Mouse (Mus musculus) megakaryocyte progenitor cell, adult 5-6 weeks (primary cell): Measurements from ENCODE around the gene Gsx2. TPM values are rescaled to one million over a fixed set of nuclear protein-coding genes. Genes with fewer than 3 reads are reported as not detected.

Source experiments
- ATAC-seq: replicated peaks from 2 replicates; pipeline ENCODE4 v1.8.0; 2016; ENCODE audit warnings: mild to moderate bottlenecking, moderate TSS enrichment, inconsistent platforms; ENCODE audit not compliant: poor library complexity
- total RNA-seq, 2 experiments: library from RNA; stranded (forward) in 1 of 2; stranded (reverse) in 1 of 2; fragments of 157-497, 149-512 nt in 1 of 2; fragments of 200-1000 nt in 1 of 2; gene quantifications; 2 replicates each; pipeline versions ENCODE4 v1.2.3 to v1.2.4; 2015 to 2017

Gsx2 gene
- total RNA-seq (2015) = not detected in 2 replicates
- total RNA-seq (2017) = not detected in 2 replicates

GRCm38 (mm10) chr5:75075383-75075941 lies at the start of gene Gsx2:
Gsx2 (plus strand) TSS chr5:75075601.
- ATAC-seq = no peak

GRCm38 (mm10) chr5:75035475-75035874 lies 39.9 kb upstream of the Gsx2 start:
- no peak for ATAC-seq

DNA sequence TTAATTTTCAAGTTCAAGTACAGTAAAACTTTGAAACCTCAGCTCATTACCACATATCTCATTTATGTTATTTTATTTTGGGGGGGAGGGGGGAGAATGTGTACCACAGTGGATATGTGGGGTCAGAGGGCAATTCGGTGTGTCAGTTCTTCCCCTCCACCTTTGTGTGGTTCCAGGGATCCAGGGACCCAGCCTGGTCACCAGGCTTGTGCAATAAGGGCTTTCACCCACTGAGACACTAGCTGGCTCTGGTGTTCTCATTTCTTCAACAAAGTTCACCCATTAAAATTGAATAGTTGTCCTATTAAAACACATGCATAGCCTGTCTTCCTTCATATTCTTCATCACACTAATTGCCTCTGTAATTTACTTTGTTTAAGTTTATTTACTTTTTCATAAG lies 36.1 kb upstream of the Gsx2 start:
- ATAC-seq = no peak

DNA sequence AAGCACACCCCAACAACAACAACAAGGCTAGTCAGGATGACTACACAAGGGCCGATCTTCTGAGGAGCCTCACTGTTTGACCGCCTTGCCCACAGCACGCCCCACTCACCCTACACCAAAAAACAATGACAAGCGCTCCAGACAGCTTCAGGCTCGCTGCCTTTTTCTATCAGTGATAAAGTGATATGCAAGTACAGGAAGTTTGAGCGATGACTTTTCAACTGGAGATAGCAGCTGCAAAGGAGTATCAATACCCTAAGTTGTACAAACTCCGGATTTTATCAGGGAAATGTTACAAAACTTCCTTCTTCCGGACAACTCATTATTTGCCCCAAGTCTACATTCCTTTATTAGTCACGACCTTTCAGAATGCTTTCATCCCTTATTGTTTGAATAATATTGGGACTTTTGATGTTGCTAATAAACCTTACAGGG lies 32.4 kb upstream of the Gsx2 start:
- ATAC-seq = no peak; the same call in 1 of the 2 replicates

DNA sequence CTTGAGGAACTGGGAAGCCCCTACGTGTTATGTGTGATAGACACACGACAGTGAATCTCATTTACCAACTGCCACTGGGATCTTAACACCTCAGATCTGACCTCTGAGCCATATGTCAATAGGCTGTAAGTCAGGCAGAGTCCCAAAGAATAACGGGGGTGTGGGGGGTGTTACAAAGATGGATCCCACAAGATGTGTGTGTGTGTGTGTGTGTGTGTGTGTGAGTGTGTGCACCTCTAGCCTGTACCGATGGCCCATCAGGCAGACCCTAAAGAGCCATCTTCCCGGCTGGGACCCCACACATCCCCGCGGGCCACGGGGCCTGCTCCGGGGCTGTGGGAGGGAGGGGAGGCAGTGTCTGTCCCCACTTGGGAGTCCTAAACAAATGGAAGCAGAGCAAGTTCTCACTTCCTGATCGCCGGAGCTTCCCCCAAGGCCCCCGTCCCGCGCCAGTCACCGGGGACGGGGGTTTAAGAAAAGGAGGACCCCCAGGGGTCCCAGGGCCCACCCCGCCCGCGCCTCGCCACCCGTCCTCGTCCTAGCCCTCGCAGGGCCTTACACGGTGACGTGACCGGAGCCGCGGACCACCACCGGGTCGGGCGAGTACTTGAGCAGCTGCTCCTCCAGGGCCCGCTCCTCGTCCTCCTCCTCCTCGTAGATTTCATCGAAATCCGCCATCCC lies 31.6 kb upstream of the Gsx2 start:
- peak; percentile 35 for ATAC-seq

DNA sequence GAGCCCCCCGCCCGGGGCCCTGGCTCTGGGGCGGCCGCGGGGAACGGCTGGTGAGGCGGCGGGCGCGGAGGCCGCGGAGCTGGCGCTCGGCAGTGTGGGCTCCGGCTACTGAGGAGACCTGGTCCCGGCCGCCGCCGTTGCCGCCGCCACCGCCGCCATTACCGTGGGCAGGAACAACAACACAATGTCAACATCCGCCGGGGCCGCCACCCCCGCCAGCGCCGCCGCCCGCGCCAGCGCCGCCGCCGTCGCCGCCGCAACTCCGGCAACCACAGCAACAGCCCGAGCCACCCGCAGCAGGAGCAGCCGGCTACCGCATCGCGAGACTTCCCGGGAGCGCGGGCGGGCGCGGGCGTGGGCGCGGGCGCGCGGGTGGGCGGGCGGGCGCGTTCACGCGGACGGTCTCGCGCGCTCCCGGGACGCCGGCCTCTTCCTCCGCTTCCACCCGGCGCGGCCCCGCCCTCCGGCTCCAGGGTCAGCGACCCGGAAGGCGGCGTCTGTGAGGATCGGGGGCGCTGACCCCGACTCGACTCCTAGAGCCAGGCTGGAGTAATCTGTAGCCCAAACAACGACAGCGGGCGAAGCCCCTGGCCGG lies 31.0 kb upstream of the Gsx2 start, which contains the start of gene Chic2:
TSS of gene Chic2 (minus strand) at position 465 of the 595 bp plus-strand sequence.
- peak; percentile 81 for ATAC-seq

DNA sequence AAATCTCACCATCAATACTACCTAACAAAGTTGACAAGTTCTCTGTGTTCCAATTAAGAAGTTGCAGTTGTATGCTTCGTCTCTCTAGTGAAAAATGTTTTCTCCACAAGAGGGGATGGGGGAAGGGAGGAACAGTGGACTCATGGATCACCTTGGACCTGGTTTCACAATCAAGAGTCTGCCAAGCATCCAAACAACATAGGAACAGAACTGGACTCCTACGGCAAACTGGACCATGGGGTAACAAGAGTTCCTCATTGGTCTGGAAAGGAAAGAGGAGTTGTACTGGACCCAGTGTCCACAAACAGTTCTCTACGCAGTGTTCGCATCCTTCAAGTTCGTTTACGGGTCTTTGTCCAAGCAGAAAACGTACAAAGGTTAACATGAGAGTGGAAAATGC lies 30.0 kb upstream of the Gsx2 start:
- no peak for ATAC-seq

DNA sequence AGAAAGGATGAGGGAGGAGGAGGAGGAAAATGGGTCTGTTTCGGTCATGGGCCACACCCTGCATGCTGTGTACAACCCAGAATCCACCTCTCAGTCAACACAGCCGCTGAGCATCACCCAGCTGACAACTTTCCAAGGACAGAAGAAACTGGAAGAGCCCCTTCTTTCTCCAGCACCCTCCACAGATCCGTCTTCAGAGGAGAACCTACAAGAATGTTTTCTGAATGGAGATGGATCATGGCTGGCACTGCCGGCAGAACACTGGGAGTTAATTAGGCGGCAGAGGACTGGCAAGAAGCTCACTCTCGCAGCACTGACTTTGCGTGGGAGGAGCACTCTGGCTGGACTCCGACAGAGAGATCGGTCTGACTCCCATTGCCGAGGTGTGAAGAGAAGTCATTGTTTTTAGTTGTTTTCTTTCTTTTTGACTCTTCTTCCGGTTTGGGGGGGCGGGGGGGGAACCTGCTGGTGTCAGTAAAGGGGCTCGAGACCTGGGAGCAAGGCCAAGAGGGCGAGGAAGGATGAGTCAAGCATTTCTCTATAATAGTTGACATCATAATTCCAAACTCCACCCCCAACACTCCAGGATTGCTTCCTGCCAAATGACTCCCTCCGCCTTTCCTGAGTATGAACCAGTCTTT lies 28.6 kb upstream of the Gsx2 start:
- no peak for ATAC-seq

GRCm38 (mm10) chr5:75051109-75051508 lies 24.3 kb upstream of the Gsx2 start:
- 0 out of 2 replicates have a peak, but pooled peaks have one; percentile 31 for ATAC-seq

DNA sequence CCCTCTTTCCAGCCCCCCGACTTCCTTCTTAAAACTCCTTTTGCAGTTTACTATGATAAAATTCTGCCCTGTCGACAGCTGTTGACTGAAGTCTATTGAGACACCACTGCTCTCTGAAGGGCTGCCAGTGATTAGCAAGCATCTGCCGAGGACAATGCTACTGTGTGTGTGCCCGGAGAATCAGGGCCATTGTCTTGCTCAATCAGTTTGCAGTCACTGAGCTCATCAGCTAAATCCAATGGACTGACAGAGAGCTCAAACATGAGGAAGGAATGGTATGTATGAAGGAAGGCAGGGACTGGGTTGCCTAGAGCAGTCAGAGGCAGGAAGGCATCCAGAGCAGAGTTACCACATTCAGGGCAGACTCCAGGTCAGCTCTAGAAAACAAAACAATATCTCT lies 12.2 kb upstream of the Gsx2 start:
- ATAC-seq = no peak

DNA sequence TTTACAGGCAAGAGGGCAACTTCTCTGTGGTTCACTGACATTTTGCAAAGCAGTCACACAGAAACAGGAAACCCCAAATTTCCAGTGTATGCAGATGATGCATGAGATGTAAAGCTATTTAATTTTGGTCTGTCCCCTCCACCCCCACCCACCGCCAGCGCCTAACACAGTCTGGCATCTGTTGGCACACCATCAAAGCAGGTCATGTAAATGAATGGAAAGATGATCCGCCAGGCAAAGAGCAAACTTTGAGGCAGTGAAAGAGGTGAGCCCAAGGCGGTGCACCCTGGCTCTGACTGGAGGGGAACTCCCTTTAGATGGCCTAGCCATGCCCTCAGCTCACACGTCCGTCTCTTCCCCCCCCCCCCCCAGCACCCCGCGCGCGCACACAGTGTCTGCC lies 8.7 kb upstream of the Gsx2 start:
- ATAC-seq = peak; percentile 44

GRCm38 (mm10) chr5:75067125-75067756 lies 8.2 kb upstream of the Gsx2 start:
- peak; percentile 26 for ATAC-seq

DNA sequence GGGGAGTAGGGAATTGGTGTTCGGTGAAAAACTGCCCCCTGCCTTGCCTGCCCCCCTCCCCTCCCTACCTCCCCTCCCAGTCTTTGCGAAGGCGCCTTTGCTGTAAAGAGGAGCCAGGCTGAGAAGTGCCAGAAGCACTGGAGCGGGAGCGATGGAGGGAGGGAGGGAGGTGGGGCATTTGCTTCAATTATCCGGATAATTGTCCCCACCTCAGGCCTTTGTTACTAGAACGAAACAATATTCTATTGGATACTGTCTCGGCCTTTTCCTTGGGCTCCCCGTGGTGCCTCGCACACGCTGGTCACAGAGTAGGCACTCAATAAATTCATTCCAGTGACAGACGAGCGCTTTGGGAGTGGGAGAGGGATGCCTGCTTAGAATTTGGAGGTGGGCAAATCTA lies 5.3 kb upstream of the Gsx2 start:
- no peak for ATAC-seq

GRCm38 (mm10) chr5:75070656-75071375 lies 4.6 kb upstream of the Gsx2 start:
- ATAC-seq = no peak

DNA sequence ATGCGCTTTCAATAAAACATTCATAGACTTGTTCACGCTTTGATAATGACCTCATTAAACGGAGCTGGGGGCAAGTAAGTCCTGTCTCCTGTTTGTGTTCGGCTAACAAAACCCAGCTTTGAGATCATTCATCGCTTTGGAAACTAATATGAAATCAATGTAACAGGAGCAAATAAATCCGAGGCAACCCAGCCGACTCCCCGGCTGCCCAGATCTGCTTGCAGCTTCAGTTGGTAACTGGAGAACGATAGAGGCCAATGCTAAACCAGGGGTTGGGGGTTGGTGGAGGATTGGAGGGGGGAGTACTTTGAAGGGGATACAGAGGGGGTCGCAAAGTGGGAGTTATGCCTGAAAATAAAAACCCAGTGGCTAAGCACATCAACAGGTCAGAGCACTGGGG lies 3.5 kb upstream of the Gsx2 start:
- no peak for ATAC-seq

DNA sequence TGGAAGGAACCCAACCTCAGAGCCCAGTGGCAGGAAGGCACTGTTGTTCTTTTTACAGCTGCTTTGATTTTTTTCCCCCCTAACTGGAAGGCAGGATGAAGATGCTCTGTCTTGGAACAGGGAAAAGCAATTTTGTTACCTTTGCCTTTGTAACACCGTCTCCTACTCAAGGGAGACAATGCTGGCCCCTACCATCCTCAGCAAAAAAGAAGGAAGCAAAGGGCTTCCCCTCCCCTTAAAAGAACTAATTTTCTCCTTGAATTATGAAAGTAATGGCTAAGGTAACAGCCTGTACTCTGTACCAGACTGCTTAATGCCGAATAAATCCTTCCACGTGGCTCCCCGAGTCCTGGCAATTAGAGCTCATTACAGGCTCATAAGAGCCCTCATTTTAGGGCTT lies 2.9 kb upstream of the Gsx2 start:
- ATAC-seq = no peak

DNA sequence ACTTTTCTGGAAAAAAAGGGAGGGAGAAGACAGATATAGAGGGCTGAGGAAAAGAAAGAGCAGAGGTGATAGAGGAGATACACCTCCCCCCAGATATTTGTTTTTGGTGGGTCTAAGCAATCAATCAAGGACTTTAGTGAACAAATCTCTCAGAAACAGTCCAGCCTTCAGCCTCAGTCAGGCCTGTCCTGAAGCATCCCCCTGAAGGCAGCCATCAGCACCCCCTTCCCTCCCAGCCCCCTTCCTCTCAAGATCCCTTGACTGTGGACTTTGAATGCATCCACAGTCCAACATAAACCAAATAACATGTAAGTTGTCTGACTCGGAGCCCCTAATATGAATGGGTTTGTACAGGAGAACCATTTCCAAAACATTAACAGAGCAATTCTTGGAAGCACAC lies 2.2 kb upstream of the Gsx2 start:
- ATAC-seq = no peak

DNA sequence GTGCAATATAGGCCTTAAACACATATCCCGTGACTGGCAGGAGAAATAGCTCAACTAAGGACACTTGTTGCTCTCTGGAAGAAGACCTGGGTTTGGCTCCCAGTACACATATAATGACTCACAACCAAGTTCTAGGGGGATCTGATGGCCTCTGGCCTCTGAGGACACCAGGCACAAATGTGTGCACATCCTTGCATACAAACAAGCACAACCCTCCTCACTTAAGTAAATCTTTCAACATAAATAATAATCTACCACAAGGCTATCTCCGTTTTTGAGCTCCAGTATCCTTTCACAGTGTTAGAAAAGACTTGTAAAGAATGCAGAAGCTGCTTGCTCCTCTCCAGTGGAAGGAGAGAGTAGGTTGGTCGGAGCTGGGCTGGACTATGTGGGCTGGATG lies 1.7 kb upstream of the Gsx2 start:
- ATAC-seq = no peak

DNA sequence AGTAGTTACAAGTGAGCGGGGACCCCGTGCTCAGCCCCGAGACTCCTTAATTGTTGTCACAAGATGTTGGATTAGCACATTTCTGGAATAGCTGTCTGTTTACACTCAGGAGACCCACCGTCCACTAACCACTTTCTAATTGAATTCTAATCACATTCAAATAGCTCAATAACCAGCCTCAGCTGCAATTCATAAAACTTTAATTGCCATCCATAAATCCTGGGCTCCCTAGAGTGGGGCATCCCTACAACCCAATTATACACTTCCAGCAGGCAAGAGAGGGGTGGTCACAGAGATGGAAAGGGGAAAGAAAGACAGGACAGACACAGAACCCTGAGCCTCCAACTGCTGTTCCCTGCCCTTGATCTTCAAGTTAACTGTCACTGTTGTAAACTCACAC lies 1.3 kb upstream of the Gsx2 start:
- no peak for ATAC-seq

DNA sequence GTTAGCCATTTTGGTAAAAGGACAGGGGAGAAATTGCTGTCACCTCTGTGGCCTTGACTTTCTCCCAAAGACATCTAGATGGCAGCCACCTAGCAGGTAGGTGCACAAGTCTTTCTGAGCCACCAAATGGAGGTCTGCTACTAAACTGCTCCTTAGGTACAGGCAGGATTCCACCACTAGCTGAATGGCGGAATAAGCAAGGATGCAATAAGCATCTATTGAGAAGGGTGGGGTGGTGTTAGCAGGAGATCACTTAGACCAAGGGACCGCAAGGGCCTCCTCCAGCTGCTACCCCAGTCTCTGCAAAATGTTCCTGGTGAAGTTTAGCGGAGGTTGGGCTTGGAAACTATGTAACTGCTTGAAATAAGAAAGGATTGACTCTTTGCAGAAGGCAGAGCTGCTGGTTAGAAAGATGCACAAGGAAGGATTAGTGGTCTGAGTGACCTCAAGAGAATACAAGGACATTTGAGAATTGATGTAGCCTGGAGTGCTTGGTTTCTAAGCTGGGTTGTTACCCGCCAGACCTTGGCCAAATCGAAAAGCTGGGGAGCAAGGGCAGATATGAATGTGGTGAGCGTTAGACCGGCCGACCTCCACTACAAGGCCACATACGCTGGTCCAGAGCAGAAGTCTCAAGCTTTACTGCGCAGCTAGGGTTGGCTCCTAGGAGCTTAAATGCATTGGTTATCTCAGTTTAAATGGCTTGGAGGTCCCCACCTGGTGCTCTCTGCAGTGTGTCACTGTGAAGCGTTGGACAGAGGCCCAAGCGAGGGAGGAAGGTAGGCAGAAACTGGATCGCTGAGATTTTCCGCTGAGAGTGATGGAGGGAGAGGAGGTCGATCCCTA lies 641 bp upstream of the Gsx2 start:
- ATAC-seq = no peak
